Mouse (Mus musculus) heart, embryonic 13.5 days (tissue): ENCODE measurements around the gene Cd3eap. TPM values are rescaled to one million over a fixed set of nuclear protein-coding genes. Genes with fewer than 3 reads are reported as not detected.

ENCODE experiments used
- ATAC-seq: fragments of 200-750 bp; cut with Nextera tagmentation; 2 replicates; pipeline ENCODE4 v1.8.0; 2017; ENCODE audit warnings: moderate TSS enrichment; ENCODE audit not compliant: insufficient number of reproducible peaks, low FRiP score, low TSS enrichment; ENCODE audit errors: extremely low read depth
- H3K27ac ChIP-seq: fragments of 300-500 bp; sonication (generic); replicated peaks from 2 replicates; pipeline ENCODE4 v1.5.1; 2015; ENCODE audit warnings: moderate library complexity, mild to moderate bottlenecking, inconsistent platforms
- H3K27me3 ChIP-seq: fragments of 300-500 bp; sonication (generic); replicated peaks from 2 replicates; pipeline ENCODE4 v1.6.1; 2015; ENCODE audit warnings: mild to moderate bottlenecking, inconsistent platforms
- H3K36me3 ChIP-seq: fragments of 300-500 bp; sonication (generic); 2 replicates; pipeline ENCODE4 v1.6.1; 2015; ENCODE audit warnings: mild to moderate bottlenecking, inconsistent platforms
- H3K4me1 ChIP-seq: fragments of 300-500 bp; sonication (generic); 2 replicates; pipeline ENCODE4 v1.6.1; 2015; ENCODE audit warnings: inconsistent platforms
- H3K4me2 ChIP-seq: fragments of 300-500 bp; sonication (generic); 2 replicates; pipeline ENCODE4 v1.6.1; 2015; ENCODE audit warnings: inconsistent platforms, mild to moderate bottlenecking, moderate library complexity
- H3K4me3 ChIP-seq: fragments of 300-500 bp; sonication (generic); 2 replicates; pipeline ENCODE4 v1.5.1; 2015; ENCODE audit warnings: moderate library complexity, mild to moderate bottlenecking, inconsistent platforms
- H3K9ac ChIP-seq: fragments of 300-500 bp; sonication (generic); 2 replicates; pipeline ENCODE4 v1.6.1; 2015; ENCODE audit warnings: inconsistent platforms, mild to moderate bottlenecking, moderate library complexity
- H3K9me3 ChIP-seq: fragments of 300-500 bp; sonication (generic); 2 replicates; pipeline ENCODE4 v1.6.1; 2016; ENCODE audit warnings: inconsistent platforms
- WGBS: fragments of 180-500 bp; shearing (Covaris S2); methylation state at CpG from one replicate; pipeline ENCODE4 v1.1.7; 2015; ENCODE audit warnings: mixed read lengths; 5-methylcytosine and 5-hydroxymethylcytosine counted together
- polyA plus RNA-seq: library from polyadenylated mRNA; unstranded; fragments of >200 nt; fragmentation: Nextera tagmentation; extraction: Ambion mirVana; gene quantifications from 2 replicates; pipeline ENCODE4 v1.2.1, GENCODE M21; 2015

Gene Cd3eap
- polyA plus RNA-seq, 1 experiment from 2014 or later = 17.4 TPM

- Histone ChIP-seq H3K4me2 (peak overlapping the region; percentile 86), H3K27ac (peak overlapping the region; percentile 30), H3K9ac (peak overlapping the region; percentile 92), H3K4me1 (peaks cover 21% of the 10 kb centered on the region), H3K36me3 (peaks cover 57% of the 10 kb centered on the region), H3K4me3 (peak overlapping the region; percentile 79), H3K9me3 (no peaks in the 10 kb centered on the region), H3K27me3 (no peaks in the 10 kb centered on the region)
- WGBS = 0% methylated on average over 37 of the region's 37 CpGs
- 0 out of 2 replicates have a peak, but pooled peaks have one; percentile 19 for ATAC-seq
These were observed 22.9 kb upstream of the Cd3eap start for GRCm38 (mm10) chr7:19382166-19382541.

GRCm38 (mm10) chr7:19381377-19382165 is 22.3 kb upstream of the Cd3eap start, which contains the start of gene Ercc2:
Ercc2 (plus strand) TSS chr7:19382010.
- 6% methylated on average over 48 of the region's 48 CpGs for WGBS
- Histone ChIP-seq H3K9me3 (no peaks in the 10 kb centered on the region), H3K4me3 (peak within 1 kb of the TSS; percentile 79), H3K4me1 (peaks cover 21% of the 10 kb centered on the region), H3K9ac (peak within 1 kb of the TSS; percentile 92), H3K27me3 (no peaks in the 10 kb centered on the region), H3K4me2 (peak within 1 kb of the TSS; percentile 86), H3K27ac (peak within 1 kb of the TSS; percentile 30), H3K36me3 (peaks cover 57% of the 10 kb centered on the region)
- peak; percentile 88 for ATAC-seq

GRCm38 (mm10) chr7:19378049-19378448 is 18.8 kb upstream of the Cd3eap start:
- H3K4me2 ChIP-seq = no peak overlapping the region
- H3K27ac ChIP-seq = peak overlapping the region; percentile 28; the same call in 1 of the 2 replicates
- H3K9me3 ChIP-seq = no peaks in the 10 kb centered on the region
- no peak overlapping the region for H3K4me3 ChIP-seq
- no peaks in the 10 kb centered on the region for H3K27me3 ChIP-seq
- WGBS = 44% methylated on average over 8 of the region's 8 CpGs
- peaks cover 63% of the 10 kb centered on the region for H3K36me3 ChIP-seq
- peaks cover 16% of the 10 kb centered on the region for H3K4me1 ChIP-seq
- ATAC-seq = no peak
- peak overlapping the region; percentile 37; the same call in 1 of the 2 replicates for H3K9ac ChIP-seq

GRCm38 (mm10) chr7:19376019-19376418 is 16.7 kb upstream of the Cd3eap start:
- 82% methylated on average over 4 of the region's 4 CpGs for WGBS
- no peak overlapping the region for H3K4me2 ChIP-seq

GRCm38 (mm10) chr7:19375368-19375767 is 16.1 kb upstream of the Cd3eap start:
- H3K27me3 ChIP-seq = no peaks in the 10 kb centered on the region
- no peak overlapping the region for H3K27ac ChIP-seq
- no peak overlapping the region for H3K9ac ChIP-seq
- H3K4me1 ChIP-seq = peaks cover 8% of the 10 kb centered on the region
- H3K36me3 ChIP-seq = peaks cover 90% of the 10 kb centered on the region
- 67% methylated on average over 18 of the region's 18 CpGs for WGBS
- no peak overlapping the region for H3K4me2 ChIP-seq
- no peaks in the 10 kb centered on the region for H3K9me3 ChIP-seq
- ATAC-seq = no peak
- no peak overlapping the region for H3K4me3 ChIP-seq

More at GRCm38 (mm10) chr7:19376019-19376418, 16.7 kb upstream of the Cd3eap start:
- no peak overlapping the region for H3K27ac ChIP-seq
- no peaks in the 10 kb centered on the region for H3K9me3 ChIP-seq
- H3K4me3 ChIP-seq = no peak overlapping the region
- peaks cover 8% of the 10 kb centered on the region for H3K4me1 ChIP-seq
- H3K27me3 ChIP-seq = no peaks in the 10 kb centered on the region
- no peak overlapping the region for H3K9ac ChIP-seq
- no peak for ATAC-seq
- peaks cover 83% of the 10 kb centered on the region for H3K36me3 ChIP-seq

GRCm38 (mm10) chr7:19373367-19373766 is 14.1 kb upstream of the Cd3eap start:
- no peak for ATAC-seq
- no peak overlapping the region for H3K4me3 ChIP-seq
- no peak overlapping the region for H3K9ac ChIP-seq
- peaks cover 14% of the 10 kb centered on the region for H3K4me1 ChIP-seq
- WGBS = 84% methylated on average over 2 of the region's 2 CpGs
- H3K9me3 ChIP-seq = no peaks in the 10 kb centered on the region
- no peak overlapping the region for H3K4me2 ChIP-seq
- H3K27ac ChIP-seq = no peak overlapping the region
- peaks cover 16% of the 10 kb centered on the region for H3K27me3 ChIP-seq
- H3K36me3 ChIP-seq = peaks cover 99% of the 10 kb centered on the region

- no peak for ATAC-seq
- peak overlapping the region; percentile 70 for H3K4me2 ChIP-seq
- peak overlapping the region; percentile 44 for H3K4me3 ChIP-seq
- peak overlapping the region; percentile 76 for H3K9ac ChIP-seq
- H3K36me3 ChIP-seq = peaks cover 65% of the 10 kb centered on the region
- WGBS = 21% methylated on average over 46 of the region's 46 CpGs
- peaks cover 16% of the 10 kb centered on the region for H3K27me3 ChIP-seq
- H3K27ac ChIP-seq = no peak overlapping the region
- no peaks in the 10 kb centered on the region for H3K9me3 ChIP-seq
- H3K4me1 ChIP-seq = peaks cover 6% of the 10 kb centered on the region
These were observed 10.6 kb upstream of the Cd3eap start for GRCm38 (mm10) chr7:19369823-19370425.

GRCm38 (mm10) chr7:19368380-19368779 is 9.1 kb upstream of the Cd3eap start:
- Histone ChIP-seq H3K27me3 (peaks cover 16% of the 10 kb centered on the region), H3K4me1 (peaks cover 19% of the 10 kb centered on the region), H3K4me3 (no peak overlapping the region), H3K27ac (no peak overlapping the region), H3K4me2 (no peak overlapping the region), H3K36me3 (peaks cover 53% of the 10 kb centered on the region), H3K9ac (no peak overlapping the region), H3K9me3 (no peaks in the 10 kb centered on the region)
- WGBS = 23% methylated on average over 16 of the region's 16 CpGs
- ATAC-seq = no peak

- Histone ChIP-seq H3K27ac (no peak overlapping the region), H3K4me2 (no peak overlapping the region), H3K4me1 (peaks cover 44% of the 10 kb centered on the region), H3K4me3 (no peak overlapping the region), H3K9ac (0 out of 2 replicates have a peak overlapping the region, but pooled peaks have one; percentile 3), H3K27me3 (peaks cover 16% of the 10 kb centered on the region), H3K9me3 (no peaks in the 10 kb centered on the region), H3K36me3 (peaks cover 23% of the 10 kb centered on the region)
- WGBS = 76% methylated on average over 4 of the region's 4 CpGs
- ATAC-seq = no peak
These were observed 6.1 kb upstream of the Cd3eap start for GRCm38 (mm10) chr7:19365376-19365775.

GRCm38 (mm10) chr7:19363881-19364280 is 4.6 kb upstream of the Cd3eap start:
- Histone ChIP-seq H3K4me1 (peaks cover 37% of the 10 kb centered on the region), H3K36me3 (peaks cover 8% of the 10 kb centered on the region), H3K27ac (peak overlapping the region; percentile 96; the same call in 1 of the 2 replicates), H3K27me3 (peaks cover 5% of the 10 kb centered on the region), H3K4me2 (peak overlapping the region; percentile 99), H3K9me3 (no peaks in the 10 kb centered on the region), H3K4me3 (peak overlapping the region; percentile 62; the same call in 1 of the 2 replicates), H3K9ac (peak overlapping the region; percentile 83)
- ATAC-seq = no peak
- 6% methylated on average over 18 of the region's 18 CpGs for WGBS

GRCm38 (mm10) chr7:19362276-19362675 is 3.0 kb upstream of the Cd3eap start:
- Histone ChIP-seq H3K9me3 (no peaks in the 10 kb centered on the region), H3K36me3 (peaks cover 14% of the 10 kb centered on the region), H3K27ac (peak overlapping the region; percentile 96), H3K9ac (peak overlapping the region; percentile 83), H3K4me1 (peaks cover 49% of the 10 kb centered on the region), H3K4me2 (peak overlapping the region; percentile 99), H3K4me3 (peak overlapping the region; percentile 62), H3K27me3 (no peaks in the 10 kb centered on the region)
- peak; percentile 6; the same call in 1 of the 2 replicates for ATAC-seq
- 21% methylated on average over 4 of the region's 4 CpGs for WGBS
